Mouse (Mus musculus) heart, adult 10 weeks (tissue): ENCODE results near the gene Plekhg2. TPM values are rescaled to one million over a fixed set of nuclear protein-coding genes. Genes with fewer than 3 reads are reported as not detected.

Experiments used
- polyA plus RNA-seq: library from polyadenylated mRNA; stranded (reverse); fragments of 350-450 nt; fragmentation: Illumina TruSeq; extraction: RNeasy Lipid Tissue Mini Kit (QIAGEN cat#74804); gene quantifications from one replicate; pipeline ENCODE4 v1.2.3, GENCODE M21; 2014; ENCODE audit warnings: low read depth, low replicate concordance

Gene Plekhg2
- polyA plus RNA-seq, result 18.8 TPM

DNA sequence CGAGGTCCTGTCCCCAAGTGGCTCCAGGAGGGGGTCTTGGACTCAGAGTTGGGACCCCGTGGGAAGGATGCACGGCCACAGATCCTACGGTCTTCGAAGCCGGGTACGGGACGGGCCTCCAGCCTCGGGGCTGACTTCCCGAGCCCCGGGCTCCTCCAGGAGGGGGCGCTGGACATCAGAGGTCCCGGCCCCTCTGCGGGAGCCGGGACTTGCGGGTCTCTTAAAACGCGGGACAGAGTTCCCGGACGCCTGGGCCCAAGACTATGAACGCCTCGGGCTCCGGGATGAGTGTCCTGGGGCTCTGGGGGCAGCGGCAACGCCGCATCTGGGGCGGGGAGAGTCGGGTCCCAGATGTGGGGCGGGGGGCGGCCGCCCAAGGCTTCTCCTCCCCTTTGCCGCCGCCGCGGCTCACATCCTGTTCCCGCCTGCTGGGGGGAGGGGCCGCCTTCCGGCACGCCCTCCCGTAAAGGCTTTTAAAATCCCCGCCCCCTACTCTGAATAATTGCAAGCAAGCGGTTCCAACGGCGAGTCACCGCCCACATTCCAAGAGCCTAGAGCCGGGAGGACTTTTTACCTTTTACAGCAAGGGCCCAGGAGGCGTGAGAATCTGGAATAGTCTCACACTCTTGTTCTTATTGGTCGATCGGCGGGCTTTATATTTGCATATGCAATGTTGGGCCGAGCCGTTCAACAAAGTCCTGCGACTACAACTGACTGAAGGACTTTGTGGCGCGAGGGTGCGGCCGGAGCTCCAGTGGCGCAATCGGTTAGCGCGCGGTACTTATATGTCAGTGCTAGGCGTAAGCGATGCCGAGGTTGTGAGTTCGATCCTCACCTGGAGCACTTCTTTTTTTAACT, at the start of gene Plekhg2:
Gene Plekhg2, minus strand, starts transcription at position 349 of the 858 bp plus-strand sequence.

GRCm38 (mm10) chr7:28392429-28393271, 20.3 kb upstream of the Plekhg2 start, which contains the start of the genes Med29 and Paf1:
Med29 (minus strand) TSS chr7:28392708.
Paf1 (plus strand) TSS chr7:28392951.

GRCm38 (mm10) chr7:28380237-28381016, 8.0 kb upstream of the Plekhg2 start, which contains the start of gene Zfp36:
Zfp36 (minus strand) TSS chr7:28380253.

GRCm38 (mm10) chr7:28350155-28350883, 22.1 kb downstream of the Plekhg2 start, which contains the start of gene Rps16:
Rps16 (plus strand) TSS chr7:28350652.

DNA sequence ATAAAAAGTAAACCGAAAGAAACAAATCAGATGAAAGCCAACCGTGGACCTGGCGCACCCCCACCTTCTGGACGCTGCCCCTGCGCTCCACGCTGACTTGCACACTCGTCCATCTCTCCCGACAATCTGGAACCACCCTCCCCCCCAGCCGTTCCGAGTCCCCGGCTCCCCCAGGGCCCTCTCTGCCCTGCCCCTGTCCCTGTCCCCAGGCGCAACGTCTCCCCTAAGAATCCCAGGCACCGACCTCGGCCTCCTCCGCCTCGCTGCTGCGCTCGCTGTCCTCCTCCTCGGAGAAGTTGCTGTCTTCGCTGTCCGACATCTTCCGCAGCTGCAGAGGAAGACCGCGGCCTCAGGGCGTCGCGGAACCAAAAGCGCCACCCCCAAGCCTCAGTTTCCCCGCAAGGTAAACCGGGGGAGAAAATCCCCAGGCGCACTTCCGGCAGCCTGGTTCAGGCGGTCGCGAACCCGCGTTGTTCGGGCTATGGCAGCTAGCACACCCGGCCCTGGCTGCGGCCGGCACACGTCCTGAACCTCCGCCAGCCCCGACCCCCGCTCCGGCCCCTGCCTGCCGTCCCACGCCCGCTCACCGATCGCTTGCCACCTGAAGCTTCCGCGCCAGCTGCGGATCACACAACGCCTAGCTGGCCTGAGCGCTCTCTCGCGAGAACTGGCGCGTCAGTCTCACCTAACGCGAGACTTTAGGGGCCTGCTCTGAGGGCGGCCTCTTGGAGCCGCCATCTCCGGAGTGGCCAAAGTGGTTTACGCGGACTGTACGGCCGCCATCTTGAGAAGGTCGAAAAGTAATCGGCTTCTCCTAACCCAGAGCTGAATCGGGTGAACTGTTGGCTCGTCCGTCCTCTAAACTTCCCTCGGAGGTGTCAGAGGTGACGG, 34.0 kb downstream of the Plekhg2 start, which contains the start of gene Supt5:
Gene Supt5, minus strand, starts transcription at position 639 of the 891 bp plus-strand sequence.

DNA sequence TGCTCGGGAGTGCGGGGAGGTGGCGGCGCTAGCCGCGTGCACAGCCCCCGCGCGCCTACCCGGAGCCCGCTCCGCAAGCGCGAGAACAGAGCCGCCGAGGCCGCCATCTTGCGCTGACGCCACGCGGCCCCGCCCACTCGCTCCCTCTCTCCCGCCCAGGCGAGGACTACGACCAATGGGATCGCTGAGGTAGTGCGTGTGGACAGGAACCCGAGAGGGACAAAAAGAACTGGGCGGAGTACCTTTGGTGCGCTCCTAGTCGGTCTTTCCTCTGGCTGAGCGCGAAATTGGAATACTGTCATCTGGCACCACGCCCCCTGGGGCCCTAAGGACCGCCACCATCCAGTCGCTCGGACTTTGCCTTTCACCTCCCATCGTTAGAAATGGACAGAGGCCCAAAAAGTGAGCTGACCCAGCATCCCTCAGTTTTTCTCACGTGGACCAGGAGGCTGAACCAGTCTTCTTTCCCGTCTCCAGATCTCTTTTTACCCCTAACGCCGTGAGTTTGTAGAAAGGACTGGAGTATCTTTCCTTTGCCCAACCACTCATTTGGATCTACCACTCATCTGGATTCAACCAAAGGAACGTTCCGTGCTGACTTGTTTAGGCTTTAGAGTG, 60.4 kb downstream of the Plekhg2 start, which contains the start of gene Timm50:
Gene Timm50, minus strand, starts transcription at position 147 of the 618 bp plus-strand sequence.

Other genes with a start within 250 kb of the Plekhg2 start
- not detected for gene 9530053A07Rik, start 243.1 kb downstream of the Plekhg2 start, polyA plus RNA-seq
- 49.5 TPM for gene Fbl, start 202.9 kb downstream of the Plekhg2 start, polyA plus RNA-seq
- 19.2 TPM for gene Dyrk1b, start 193.1 kb downstream of the Plekhg2 start, polyA plus RNA-seq
- 11.6 TPM for gene Eid2, start 104.7 kb downstream of the Plekhg2 start, polyA plus RNA-seq
- gene Eid2b, start 94.9 kb downstream of the Plekhg2 start, polyA plus RNA-seq, result 12.3 TPM
- not detected for gene Selenov, start 81.4 kb downstream of the Plekhg2 start, polyA plus RNA-seq
- gene Dll3, start 70.4 kb downstream of the Plekhg2 start, polyA plus RNA-seq, result not detected
- gene Timm50, start 60.5 kb downstream of the Plekhg2 start, polyA plus RNA-seq, result 51.5 TPM
- 59.3 TPM for gene Supt5, start 33.9 kb downstream of the Plekhg2 start, polyA plus RNA-seq
- gene Rps16, start 21.9 kb downstream of the Plekhg2 start, polyA plus RNA-seq, result 485 TPM
- 24.9 TPM for gene Zfp36, start 7.7 kb upstream of the Plekhg2 start, polyA plus RNA-seq
- 27.4 TPM for gene Med29, start 20.1 kb upstream of the Plekhg2 start, polyA plus RNA-seq
- 87.3 TPM for gene Paf1, start 20.4 kb upstream of the Plekhg2 start, polyA plus RNA-seq
- gene Gmfg, start 64.8 kb upstream of the Plekhg2 start, polyA plus RNA-seq, result 6.0 TPM
- gene Lrfn1, start 79.4 kb upstream of the Plekhg2 start, polyA plus RNA-seq, result 0.94 TPM
- gene Ifnl2, start 137.9 kb upstream of the Plekhg2 start, polyA plus RNA-seq, result not detected
- gene Ifnl3, start 150.2 kb upstream of the Plekhg2 start, polyA plus RNA-seq, result not detected
- gene Sycn, start 168.3 kb upstream of the Plekhg2 start, polyA plus RNA-seq, result not detected
- gene Nccrp1, start 174.7 kb upstream of the Plekhg2 start, polyA plus RNA-seq, result not detected
- gene Samd4b, start 225.5 kb upstream of the Plekhg2 start, polyA plus RNA-seq, result 22.0 TPM
- 6.9 TPM for gene Pak4, start 225.6 kb upstream of the Plekhg2 start, polyA plus RNA-seq